Mouse (Mus musculus) E14TG2a.4 (cell line): ENCODE measurements around the gene Mbtd1.
A peak's percentile ranks its signal among the peaks of the same experiment; 100 is the strongest.

Experiments
- H3K27me3 ChIP-seq: 2 replicates; pipeline ENCODE4 v1.6.1; 2014; ENCODE audit warnings: low read length, control low read depth; ENCODE audit not compliant: insufficient read depth
- H3K36me3 ChIP-seq: 2 replicates; pipeline ENCODE4 v1.6.1; 2014; ENCODE audit warnings: low read length, control low read depth; ENCODE audit not compliant: insufficient read depth
- H3K4me1 ChIP-seq: replicated peaks from 2 replicates; pipeline ENCODE4 v1.6.1; 2014; ENCODE audit warnings: low read depth, low read length, control low read depth
- H3K4me3 ChIP-seq: replicated peaks from 2 replicates; pipeline ENCODE4 v1.5.1; 2014; ENCODE audit warnings: mild to moderate bottlenecking, low read length
- H3K9me3 ChIP-seq: 2 replicates; pipeline ENCODE4 v1.6.1; 2014; ENCODE audit warnings: low read length, control low read depth
- CTCF ChIP-seq: conservative IDR thresholded peaks from 2 replicates; pipeline ENCODE4 v1.5.1; 2014; ENCODE audit warnings: low read length
- NANOG ChIP-seq: IDR thresholded peaks from 2 replicates; pipeline ENCODE4 v1.6.1; 2014; ENCODE audit warnings: borderline replicate concordance, low read length, mixed read lengths
- POU5F1 ChIP-seq: IDR thresholded peaks from 2 replicates; pipeline ENCODE4 v1.6.1; 2014; ENCODE audit warnings: low read length, borderline replicate concordance

Gene Mbtd1

DNA sequence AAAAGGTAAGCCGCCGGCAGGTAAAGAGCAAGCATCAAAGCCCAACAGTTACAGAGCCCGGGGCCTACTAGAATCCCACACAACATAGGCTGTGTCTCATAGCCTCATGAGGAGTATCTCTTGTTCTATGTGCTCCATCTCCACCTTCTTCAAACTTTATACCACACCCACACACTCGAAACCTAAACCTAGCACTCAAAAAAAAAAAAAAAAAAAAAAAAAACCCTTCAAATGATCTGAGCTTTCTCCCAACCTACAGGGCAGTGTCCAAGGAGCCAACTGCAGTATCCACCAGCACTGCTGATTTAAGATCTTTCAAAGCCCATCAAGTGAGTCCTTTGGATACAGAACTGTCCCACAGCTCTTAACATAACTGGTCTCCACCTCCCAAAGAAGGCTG is 1.6 kb upstream of the Mbtd1 start:
- H3K27me3 ChIP-seq = no peaks in the 10 kb centered on the region
- no peaks in the 10 kb centered on the region for H3K9me3 ChIP-seq
- H3K4me3 ChIP-seq = peak overlapping the region; percentile 96
- H3K4me1 ChIP-seq = peaks cover 38% of the 10 kb centered on the region
- H3K36me3 ChIP-seq = peaks cover 63% of the 10 kb centered on the region
- TF ChIP-seq CTCF = no peak
- TF ChIP-seq NANOG = no peak
- TF ChIP-seq POU5F1 = no peak

DNA sequence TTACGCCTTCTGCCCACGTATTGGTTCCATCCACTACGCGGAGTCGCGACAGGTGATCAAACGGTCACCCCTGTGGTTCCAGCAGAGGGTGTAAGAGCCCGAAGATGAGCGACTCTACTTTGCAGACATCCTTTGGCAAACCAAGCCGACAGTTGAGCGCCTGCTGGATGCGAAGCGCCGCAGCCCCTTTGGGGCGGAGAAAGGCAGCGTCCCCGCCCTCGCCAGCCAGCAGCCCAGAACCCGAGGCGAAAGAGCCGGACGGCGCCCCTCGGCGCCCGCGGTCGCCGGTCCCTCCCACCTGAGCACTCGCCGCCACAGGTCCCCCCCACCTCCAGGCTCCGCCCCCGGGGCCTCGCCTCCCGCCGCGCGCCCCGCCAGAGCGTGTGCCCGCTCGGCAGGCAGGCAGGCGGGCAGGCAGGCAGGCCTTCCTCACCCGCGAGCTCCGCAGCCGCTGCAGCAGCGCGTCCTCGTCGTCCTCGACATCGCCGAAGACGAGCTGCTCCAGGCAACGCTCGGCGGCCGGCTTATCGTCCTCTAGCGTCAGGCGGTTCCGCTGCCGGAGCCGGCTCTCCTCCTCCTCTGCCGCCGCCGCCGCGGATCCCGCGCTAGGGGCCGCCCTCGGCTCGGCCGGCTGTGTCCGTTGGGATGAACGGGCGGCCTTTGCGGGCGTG is 616 bp upstream of the Mbtd1 start:
- Histone ChIP-seq H3K4me3 (peak overlapping the region; percentile 96), H3K36me3 (peaks cover 63% of the 10 kb centered on the region), H3K27me3 (no peaks in the 10 kb centered on the region), H3K4me1 (peaks cover 48% of the 10 kb centered on the region), H3K9me3 (no peaks in the 10 kb centered on the region)
- TF ChIP-seq CTCF (no peak), POU5F1 (no peak), NANOG (no peak)

GRCm38 (mm10) chr11:93886411-93887079 is 893 bp downstream of the Mbtd1 start:
- Histone ChIP-seq H3K4me3 (peak overlapping the region; percentile 96), H3K36me3 (peaks cover 58% of the 10 kb centered on the region), H3K27me3 (no peaks in the 10 kb centered on the region), H3K4me1 (peaks cover 55% of the 10 kb centered on the region), H3K9me3 (no peaks in the 10 kb centered on the region)
- TF ChIP-seq CTCF = no peak
- TF ChIP-seq NANOG = no peak
- no peak for TF ChIP-seq POU5F1

GRCm38 (mm10) chr11:93887080-93887447 is 1.4 kb downstream of the Mbtd1 start:
- Histone ChIP-seq H3K4me1 (peaks cover 55% of the 10 kb centered on the region), H3K4me3 (peak overlapping the region; percentile 96), H3K9me3 (no peaks in the 10 kb centered on the region), H3K36me3 (peaks cover 58% of the 10 kb centered on the region), H3K27me3 (no peaks in the 10 kb centered on the region)
- no peak for TF ChIP-seq CTCF
- no peak for TF ChIP-seq NANOG
- TF ChIP-seq POU5F1 = no peak

DNA sequence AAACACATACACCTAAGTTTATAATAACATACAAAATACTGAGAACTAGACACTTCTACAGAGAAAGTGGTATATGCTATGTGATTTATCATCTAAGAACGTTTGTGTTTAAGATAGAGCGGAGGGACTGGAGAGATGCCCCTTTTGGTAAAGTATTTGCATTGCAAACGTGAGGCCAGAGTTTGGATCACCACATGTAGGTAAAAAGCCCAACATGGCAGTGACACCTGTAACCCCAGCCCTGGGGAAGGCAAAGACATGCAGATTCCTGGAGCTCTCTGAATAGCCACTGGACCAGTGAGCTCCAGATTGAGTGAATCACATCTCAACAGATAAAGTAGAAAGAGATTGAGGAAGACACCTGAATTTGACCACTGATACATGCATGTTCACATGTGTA is 12.1 kb downstream of the Mbtd1 start:
- Histone ChIP-seq H3K4me1 (peaks cover 21% of the 10 kb centered on the region), H3K4me3 (no peak overlapping the region), H3K36me3 (peaks cover 62% of the 10 kb centered on the region), H3K27me3 (no peaks in the 10 kb centered on the region), H3K9me3 (no peaks in the 10 kb centered on the region)
- no peak for TF ChIP-seq CTCF
- TF ChIP-seq NANOG = no peak
- no peak for TF ChIP-seq POU5F1

- H3K4me1 ChIP-seq = no peaks in the 10 kb centered on the region
- no peaks in the 10 kb centered on the region for H3K9me3 ChIP-seq
- TF ChIP-seq NANOG = no peak
- no peak for TF ChIP-seq CTCF
- TF ChIP-seq POU5F1 = no peak
- H3K4me3 ChIP-seq = no peak overlapping the region
- peaks cover 82% of the 10 kb centered on the region for H3K36me3 ChIP-seq
- H3K27me3 ChIP-seq = no peaks in the 10 kb centered on the region
Measured at GRCm38 (mm10) chr11:93906834-93907233, 21.2 kb downstream of the Mbtd1 start.

- no peaks in the 10 kb centered on the region for H3K9me3 ChIP-seq
- TF ChIP-seq NANOG (no peak), CTCF (no peak), POU5F1 (no peak)
- H3K4me1 ChIP-seq = no peaks in the 10 kb centered on the region
- peaks cover 90% of the 10 kb centered on the region for H3K36me3 ChIP-seq
- no peaks in the 10 kb centered on the region for H3K27me3 ChIP-seq
- H3K4me3 ChIP-seq = no peak overlapping the region
Measured at GRCm38 (mm10) chr11:93907839-93908238, 22.2 kb downstream of the Mbtd1 start.

GRCm38 (mm10) chr11:93908829-93909228 is 23.2 kb downstream of the Mbtd1 start:
- H3K4me3 ChIP-seq = no peak overlapping the region
- TF ChIP-seq CTCF (no peak), NANOG (no peak), POU5F1 (no peak)
- H3K27me3 ChIP-seq = no peaks in the 10 kb centered on the region
- H3K4me1 ChIP-seq = no peaks in the 10 kb centered on the region
- peaks cover 93% of the 10 kb centered on the region for H3K36me3 ChIP-seq
- no peaks in the 10 kb centered on the region for H3K9me3 ChIP-seq
